Mouse (Mus musculus) intestine, embryonic 15.5 days (tissue): Measurements from ENCODE around the gene Ppp1r13l. TPM values are rescaled to one million over a fixed set of nuclear protein-coding genes. Genes with fewer than 3 reads are reported as not detected.

Source experiments
- ATAC-seq: fragments of 200-750 bp; cut with Nextera tagmentation; 2 replicates; pipeline ENCODE4 v1.8.0; 2017; ENCODE audit warnings: moderate TSS enrichment, moderate library complexity
- H3K27ac ChIP-seq: fragments of 300-500 bp; sonication (generic); 2 replicates; pipeline ENCODE4 v1.5.1; 2015; ENCODE audit warnings: mild to moderate bottlenecking, inconsistent platforms
- H3K27me3 ChIP-seq: fragments of 300-500 bp; sonication (generic); replicated peaks from 2 replicates; pipeline ENCODE4 v1.6.1; 2015; ENCODE audit warnings: inconsistent platforms
- H3K36me3 ChIP-seq: fragments of 300-500 bp; sonication (generic); 2 replicates; pipeline ENCODE4 v1.6.1; 2015; ENCODE audit warnings: inconsistent platforms
- H3K4me1 ChIP-seq: fragments of 300-500 bp; sonication (generic); replicated peaks from 2 replicates; pipeline ENCODE4 v1.6.1; 2015; ENCODE audit warnings: inconsistent platforms
- H3K4me2 ChIP-seq: fragments of 300-500 bp; sonication (generic); replicated peaks from 2 replicates; pipeline ENCODE4 v1.6.1; 2015; ENCODE audit warnings: mild to moderate bottlenecking, inconsistent platforms
- H3K4me3 ChIP-seq: fragments of 300-500 bp; sonication (generic); replicated peaks from 2 replicates; pipeline ENCODE4 v1.5.1; 2015; ENCODE audit warnings: inconsistent platforms
- H3K9ac ChIP-seq: fragments of 300-500 bp; sonication (generic); 2 replicates; pipeline ENCODE4 v1.6.1; 2015; ENCODE audit warnings: inconsistent platforms
- H3K9me3 ChIP-seq: fragments of 300-500 bp; sonication (generic); 2 replicates; pipeline ENCODE4 v1.6.1; 2016; ENCODE audit warnings: inconsistent platforms
- WGBS: fragments of 180-500 bp; shearing (Covaris S2); methylation state at CpG from one replicate; pipeline ENCODE4 v1.1.7; 2015; 5-methylcytosine and 5-hydroxymethylcytosine counted together
- polyA plus RNA-seq: library from polyadenylated mRNA; unstranded; fragments of >200 nt; fragmentation: Nextera tagmentation; extraction: Ambion mirVana; gene quantifications from 2 replicates; pipeline ENCODE4 v1.2.1, GENCODE M21; 2015

Gene Ppp1r13l
- polyA plus RNA-seq, 1 experiment from 2014 or later: 4.8 TPM

DNA sequence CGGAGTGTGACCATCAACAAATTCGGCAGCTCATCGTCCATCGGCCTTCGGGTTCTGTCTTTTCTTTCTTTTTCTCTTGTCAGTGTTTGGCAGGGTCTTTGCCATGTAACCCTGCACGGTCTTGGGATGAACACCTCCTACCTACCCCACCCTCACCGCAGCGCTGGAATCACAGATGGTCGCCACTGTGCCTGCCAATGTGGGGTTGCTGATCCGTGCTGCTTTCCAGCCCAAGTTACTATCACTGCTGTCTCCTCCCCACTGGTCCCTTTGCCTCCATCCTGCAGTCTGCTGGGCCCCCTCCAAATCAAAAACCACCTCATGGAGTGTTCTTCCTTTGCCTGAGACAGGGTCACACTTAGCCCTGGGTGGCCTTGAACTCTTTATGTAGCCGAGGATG lies 35.3 kb upstream of the Ppp1r13l start:
- Histone ChIP-seq H3K9me3 (no peaks in the 10 kb centered on the region), H3K4me2 (no peak overlapping the region), H3K4me3 (no peak overlapping the region), H3K9ac (no peak overlapping the region), H3K4me1 (peaks cover 23% of the 10 kb centered on the region), H3K36me3 (no peaks in the 10 kb centered on the region), H3K27ac (no peak overlapping the region), H3K27me3 (no peaks in the 10 kb centered on the region)
- WGBS: 87% methylated on average over 11 of the region's 11 CpGs
- no peak for ATAC-seq

DNA sequence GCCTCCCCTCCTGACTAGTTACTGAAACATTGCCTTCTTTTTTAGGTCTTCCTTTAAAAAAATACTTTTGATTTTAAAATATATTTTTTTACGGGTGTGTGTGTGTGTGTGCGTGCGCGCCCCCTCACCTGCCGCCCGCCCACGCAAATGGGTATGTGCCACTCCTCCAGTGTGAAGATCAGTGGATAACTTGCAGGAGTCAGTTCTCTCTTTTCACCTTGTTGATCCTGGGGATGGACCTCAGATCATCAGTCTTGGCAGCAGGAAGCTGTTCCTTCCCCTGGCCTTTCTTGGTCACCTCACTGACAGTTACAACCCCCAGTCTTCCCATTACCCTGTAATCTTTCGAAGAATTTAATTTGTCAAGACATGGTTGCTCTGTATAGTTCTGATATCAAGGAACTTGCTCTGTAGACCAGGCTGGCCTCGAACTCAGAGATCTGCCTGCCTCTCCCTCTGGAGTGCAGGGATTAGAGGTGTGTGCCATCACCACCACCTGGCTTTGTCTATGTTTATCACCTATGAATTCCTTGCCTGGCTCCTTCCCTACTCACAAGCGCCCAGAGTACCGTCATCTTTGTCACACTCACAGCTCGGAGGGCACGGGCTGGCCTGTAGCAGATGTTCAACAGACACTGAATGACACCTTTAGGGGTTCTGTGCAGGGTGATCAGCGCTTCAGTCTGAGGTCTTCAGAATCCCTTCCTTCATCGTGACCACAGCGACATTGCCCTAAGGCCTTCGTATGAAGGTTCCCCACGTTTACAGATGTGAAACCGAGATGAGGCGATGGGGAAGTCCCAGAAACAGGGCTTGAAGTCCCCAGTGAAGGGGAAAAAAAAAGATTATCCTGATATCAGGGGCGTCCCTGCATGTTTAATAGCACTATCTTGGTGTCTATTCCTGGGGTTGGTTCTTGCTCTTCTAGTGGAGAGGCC lies 34.0 kb upstream of the Ppp1r13l start:
- Histone ChIP-seq H3K4me1 (peaks cover 17% of the 10 kb centered on the region), H3K4me3 (no peak overlapping the region), H3K4me2 (no peak overlapping the region), H3K36me3 (no peaks in the 10 kb centered on the region), H3K9ac (no peak overlapping the region), H3K9me3 (no peaks in the 10 kb centered on the region), H3K27me3 (no peaks in the 10 kb centered on the region), H3K27ac (no peak overlapping the region)
- ATAC-seq: no peak
- WGBS: 74% methylated on average over 21 of the region's 21 CpGs

DNA sequence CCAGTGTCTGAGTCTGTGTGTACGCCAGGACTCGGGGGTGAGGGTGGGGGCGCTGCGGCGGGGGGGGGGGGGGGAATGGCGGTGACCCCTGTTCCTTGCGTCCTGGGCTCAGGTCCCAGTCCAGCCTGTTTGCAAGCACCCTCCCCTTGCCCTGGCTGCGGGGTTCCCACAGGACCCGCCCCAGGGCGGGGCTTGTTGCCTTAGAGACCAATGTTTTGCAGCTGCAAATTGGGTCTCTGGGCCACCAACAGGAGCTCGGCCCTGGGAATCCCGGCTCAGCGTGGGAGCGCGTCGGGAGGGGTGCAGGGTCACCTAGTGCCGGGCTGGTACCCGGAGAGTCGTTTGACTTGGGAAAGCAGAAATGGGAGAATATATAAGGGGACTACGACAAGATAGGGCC lies 33.2 kb upstream of the Ppp1r13l start:
- H3K4me3 ChIP-seq: peak overlapping the region; percentile 32
- peak overlapping the region; percentile 76 for H3K4me2 ChIP-seq
- peaks cover 17% of the 10 kb centered on the region for H3K4me1 ChIP-seq
- H3K27ac ChIP-seq: peak overlapping the region; percentile 67
- H3K9ac ChIP-seq: peak overlapping the region; percentile 44
- H3K9me3 ChIP-seq: no peaks in the 10 kb centered on the region
- peak; percentile 73 for ATAC-seq
- no peaks in the 10 kb centered on the region for H3K27me3 ChIP-seq
- under 1% methylated on average over 20 of the region's 20 CpGs for WGBS
- no peaks in the 10 kb centered on the region for H3K36me3 ChIP-seq

DNA sequence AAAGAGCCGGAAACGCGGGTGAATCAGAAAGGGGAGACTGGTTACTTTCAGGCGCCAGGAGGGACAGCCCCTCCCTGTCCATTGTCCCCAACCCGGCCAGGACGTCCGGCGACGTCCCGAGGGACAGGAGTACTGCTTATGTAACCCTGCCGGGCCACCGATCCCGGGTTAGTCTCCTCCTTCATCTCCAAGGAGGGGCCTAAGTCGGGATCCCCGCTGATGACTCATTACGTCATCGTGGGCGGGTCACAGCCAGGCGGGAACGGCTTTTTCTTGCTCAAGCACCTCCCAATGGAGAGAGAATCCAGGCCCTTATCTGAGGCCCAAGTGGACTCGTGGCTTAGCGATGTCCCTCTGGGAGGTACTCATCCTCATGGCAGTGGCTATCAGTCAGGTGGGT lies 32.4 kb upstream of the Ppp1r13l start:
- WGBS: under 1% methylated on average over 22 of the region's 22 CpGs
- Histone ChIP-seq H3K4me3 (peak overlapping the region; percentile 32), H3K9me3 (no peaks in the 10 kb centered on the region), H3K4me1 (peaks cover 17% of the 10 kb centered on the region), H3K4me2 (peak overlapping the region; percentile 76), H3K27ac (peak overlapping the region; percentile 67), H3K36me3 (no peaks in the 10 kb centered on the region), H3K9ac (peak overlapping the region; percentile 44), H3K27me3 (no peaks in the 10 kb centered on the region)
- peak; percentile 85 for ATAC-seq

DNA sequence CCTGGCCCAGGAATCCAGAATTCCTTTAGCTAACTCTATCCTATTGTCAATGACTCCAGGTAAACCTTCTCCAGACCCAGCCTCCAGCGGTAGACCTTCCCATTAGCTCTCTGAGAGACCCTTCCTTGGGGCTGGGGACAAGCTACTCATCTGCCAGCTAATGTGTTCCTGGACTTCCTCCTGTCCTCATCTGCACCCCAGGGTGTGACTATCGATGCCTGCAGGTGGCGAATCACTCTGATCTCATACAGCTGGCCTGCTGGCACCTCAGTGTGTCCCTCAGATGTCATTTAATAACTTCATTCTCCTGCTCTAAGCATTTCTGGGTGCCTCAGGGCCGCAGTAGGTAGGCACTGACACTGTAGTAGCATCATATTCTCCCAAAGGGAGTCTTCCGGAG lies 31.8 kb upstream of the Ppp1r13l start:
- no peak overlapping the region for H3K4me3 ChIP-seq
- H3K4me2 ChIP-seq: peak overlapping the region; percentile 76
- no peak for ATAC-seq
- peak overlapping the region; percentile 67; the same call in 1 of the 2 replicates for H3K27ac ChIP-seq
- no peaks in the 10 kb centered on the region for H3K9me3 ChIP-seq
- H3K9ac ChIP-seq: no peak overlapping the region
- H3K36me3 ChIP-seq: no peaks in the 10 kb centered on the region
- WGBS: 77% methylated on average over 5 of the region's 5 CpGs
- peaks cover 17% of the 10 kb centered on the region for H3K4me1 ChIP-seq
- H3K27me3 ChIP-seq: no peaks in the 10 kb centered on the region

DNA sequence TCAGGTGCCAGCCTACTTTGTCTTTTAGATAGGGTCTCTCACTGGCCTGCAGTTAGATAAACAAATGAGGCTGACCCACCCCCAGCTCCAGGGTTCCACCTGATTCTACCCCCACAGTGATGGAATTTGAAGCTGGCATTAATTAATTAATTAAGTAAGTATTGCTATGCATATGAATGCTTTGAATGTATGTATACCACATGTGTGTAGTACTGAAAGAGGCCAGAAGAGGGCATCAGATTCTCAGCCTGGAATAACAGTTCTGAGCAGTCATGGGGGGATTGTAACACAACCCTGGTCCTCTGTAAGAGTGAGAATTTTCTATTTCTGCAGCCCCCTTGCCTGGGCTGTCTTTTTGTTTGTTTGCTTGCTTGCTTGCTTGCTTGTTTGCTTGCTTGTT lies 31.1 kb upstream of the Ppp1r13l start:
- Histone ChIP-seq H3K9ac (no peak overlapping the region), H3K27me3 (no peaks in the 10 kb centered on the region), H3K9me3 (no peaks in the 10 kb centered on the region), H3K4me3 (no peak overlapping the region), H3K4me1 (peaks cover 17% of the 10 kb centered on the region), H3K36me3 (no peaks in the 10 kb centered on the region), H3K27ac (no peak overlapping the region), H3K4me2 (no peak overlapping the region)
- no peak for ATAC-seq

DNA sequence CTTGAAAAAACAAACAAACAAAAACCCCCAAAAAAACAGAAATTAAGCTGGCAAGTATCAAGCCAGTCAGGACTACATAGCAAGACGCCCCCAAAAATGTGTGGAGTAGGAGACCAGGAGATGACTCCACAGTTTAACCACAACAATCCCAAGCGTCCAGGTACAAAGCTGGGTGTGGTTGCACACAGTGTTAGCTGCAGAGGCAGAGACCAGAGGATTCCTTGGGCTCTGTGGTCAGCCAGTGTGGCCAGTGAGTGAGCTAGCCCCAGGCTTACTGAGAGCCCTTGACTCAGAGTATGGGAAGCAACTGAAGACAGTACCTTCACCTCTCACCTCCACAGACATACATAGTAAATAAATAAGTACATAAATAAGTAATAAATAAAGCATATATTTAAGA lies 27.6 kb upstream of the Ppp1r13l start:
- Histone ChIP-seq H3K27me3 (no peaks in the 10 kb centered on the region), H3K36me3 (no peaks in the 10 kb centered on the region), H3K9me3 (no peaks in the 10 kb centered on the region), H3K4me1 (peaks cover 9% of the 10 kb centered on the region), H3K9ac (no peak overlapping the region), H3K27ac (no peak overlapping the region), H3K4me3 (no peak overlapping the region), H3K4me2 (no peak overlapping the region)
- no peak for ATAC-seq
- 64% methylated on average over 2 of the region's 2 CpGs for WGBS

DNA sequence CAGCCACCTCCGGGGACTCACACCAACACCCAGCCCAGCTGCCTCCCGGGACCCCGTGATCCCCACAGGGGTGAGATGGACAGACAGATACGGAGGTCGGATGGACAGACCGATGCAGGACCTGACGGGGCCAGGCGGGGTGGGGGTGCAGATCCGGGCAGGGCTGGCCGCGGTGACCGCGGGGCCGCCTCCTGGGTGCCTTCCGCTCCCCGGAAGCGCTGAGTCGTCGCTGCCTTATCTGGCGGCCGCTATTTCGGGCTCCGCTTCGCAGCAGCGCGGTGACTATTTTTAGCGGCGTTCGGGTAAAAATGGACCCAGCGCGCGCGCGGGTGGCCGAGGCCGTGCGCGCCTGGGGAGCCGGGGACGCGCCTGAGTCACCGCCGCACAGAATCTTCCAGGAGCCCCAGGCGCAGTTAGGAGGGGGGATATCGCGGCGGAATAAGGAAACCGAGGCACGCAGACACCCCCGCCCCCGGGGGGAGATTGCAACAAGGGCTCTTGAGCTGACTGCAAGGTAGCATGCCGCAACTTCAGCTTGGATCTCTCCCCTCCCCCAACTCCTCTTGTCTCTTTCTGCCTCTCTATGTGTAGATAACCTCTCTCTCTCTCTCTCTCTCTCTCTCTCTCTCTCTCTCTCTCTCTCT lies 26.7 kb upstream of the Ppp1r13l start:
- no peaks in the 10 kb centered on the region for H3K27me3 ChIP-seq
- H3K4me3 ChIP-seq: peak overlapping the region; percentile 54
- H3K9ac ChIP-seq: peak overlapping the region; percentile 61
- H3K4me1 ChIP-seq: peaks cover under 1% of the 10 kb centered on the region; the same call in 1 of the 2 replicates
- no peaks in the 10 kb centered on the region for H3K36me3 ChIP-seq
- peak overlapping the region; percentile 78 for H3K4me2 ChIP-seq
- WGBS: under 1% methylated on average over 52 of the region's 52 CpGs
- H3K9me3 ChIP-seq: no peaks in the 10 kb centered on the region
- ATAC-seq: peak; percentile 80
- peak overlapping the region; percentile 59 for H3K27ac ChIP-seq

DNA sequence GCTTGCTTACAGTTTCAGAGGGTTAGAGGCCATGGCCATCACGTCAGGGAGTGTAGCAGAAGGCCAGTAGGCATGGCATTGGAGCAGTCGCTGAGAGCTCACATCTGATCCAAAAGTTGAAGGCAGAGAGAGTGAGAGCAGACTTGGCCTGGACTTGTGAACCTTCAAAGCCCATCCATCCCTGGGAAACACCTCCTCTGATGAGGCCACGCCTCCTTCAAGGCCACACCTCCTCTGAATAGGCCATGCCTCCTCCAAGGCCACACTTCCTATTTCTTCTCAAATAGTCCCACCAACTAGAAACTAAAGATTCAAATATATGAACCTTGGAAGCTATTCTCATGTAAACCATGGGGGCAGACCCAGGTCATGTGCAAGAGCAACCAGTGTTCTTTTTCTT lies 24.0 kb upstream of the Ppp1r13l start:
- H3K4me1 ChIP-seq: no peaks in the 10 kb centered on the region
- no peaks in the 10 kb centered on the region for H3K27me3 ChIP-seq
- H3K9ac ChIP-seq: no peak overlapping the region
- H3K4me3 ChIP-seq: no peak overlapping the region
- 0 out of 2 replicates have a peak, but pooled peaks have one; percentile 31 for ATAC-seq
- no peak overlapping the region for H3K4me2 ChIP-seq
- H3K36me3 ChIP-seq: no peaks in the 10 kb centered on the region
- no peaks in the 10 kb centered on the region for H3K9me3 ChIP-seq
- 52% methylated on average over 3 of the region's 3 CpGs for WGBS
- no peak overlapping the region for H3K27ac ChIP-seq

DNA sequence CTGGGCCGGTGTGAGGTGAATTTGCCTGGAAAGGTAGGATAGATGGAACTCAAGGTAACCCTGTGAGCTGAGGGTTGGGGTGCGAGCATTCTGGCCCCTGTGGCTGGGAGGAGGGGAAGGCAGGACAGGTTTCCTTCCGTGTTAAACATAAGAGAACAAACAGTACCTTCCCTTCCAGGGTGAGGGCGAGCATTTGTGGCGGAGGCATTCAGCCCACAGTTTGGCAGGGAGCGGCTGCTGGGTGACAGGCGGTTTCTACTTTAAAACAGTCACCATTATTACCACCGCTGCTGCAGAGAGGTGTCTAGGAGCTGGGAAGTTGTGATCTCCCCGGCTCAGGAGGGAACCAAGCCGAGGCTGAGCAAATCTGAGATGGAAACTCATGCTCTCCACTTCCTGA lies 22.4 kb upstream of the Ppp1r13l start:
- Histone ChIP-seq H3K9me3 (no peaks in the 10 kb centered on the region), H3K27me3 (no peaks in the 10 kb centered on the region), H3K9ac (no peak overlapping the region), H3K27ac (no peak overlapping the region), H3K36me3 (no peaks in the 10 kb centered on the region), H3K4me3 (no peak overlapping the region), H3K4me1 (peaks cover 12% of the 10 kb centered on the region), H3K4me2 (no peak overlapping the region)
- 58% methylated on average over 10 of the region's 10 CpGs for WGBS
- no peak for ATAC-seq

DNA sequence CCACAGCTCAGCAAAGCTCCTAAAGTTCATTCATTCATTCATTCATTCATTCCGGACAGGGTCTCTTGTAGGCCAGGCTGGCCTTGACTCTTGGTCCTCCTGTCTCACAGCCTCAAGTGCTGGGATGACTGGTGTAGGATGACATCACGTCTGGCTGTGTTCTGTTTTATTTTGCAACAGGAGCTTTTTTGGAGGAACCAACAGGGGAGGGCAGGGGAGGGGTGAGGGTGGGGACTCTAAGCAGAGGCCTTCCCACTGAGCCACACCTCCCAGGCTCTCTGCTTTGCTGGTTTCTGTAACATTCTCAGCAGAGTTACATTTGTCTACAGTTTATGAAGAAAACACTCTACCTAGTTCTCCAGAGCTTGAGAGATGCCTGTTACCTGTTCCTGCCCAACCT lies 21.5 kb upstream of the Ppp1r13l start:
- Histone ChIP-seq H3K27me3 (no peaks in the 10 kb centered on the region), H3K36me3 (no peaks in the 10 kb centered on the region), H3K4me2 (no peak overlapping the region), H3K27ac (no peak overlapping the region), H3K4me3 (no peak overlapping the region), H3K4me1 (peaks cover 17% of the 10 kb centered on the region), H3K9ac (no peak overlapping the region), H3K9me3 (no peaks in the 10 kb centered on the region)
- no peak for ATAC-seq
- 52% methylated on average over 2 of the region's 2 CpGs for WGBS

DNA sequence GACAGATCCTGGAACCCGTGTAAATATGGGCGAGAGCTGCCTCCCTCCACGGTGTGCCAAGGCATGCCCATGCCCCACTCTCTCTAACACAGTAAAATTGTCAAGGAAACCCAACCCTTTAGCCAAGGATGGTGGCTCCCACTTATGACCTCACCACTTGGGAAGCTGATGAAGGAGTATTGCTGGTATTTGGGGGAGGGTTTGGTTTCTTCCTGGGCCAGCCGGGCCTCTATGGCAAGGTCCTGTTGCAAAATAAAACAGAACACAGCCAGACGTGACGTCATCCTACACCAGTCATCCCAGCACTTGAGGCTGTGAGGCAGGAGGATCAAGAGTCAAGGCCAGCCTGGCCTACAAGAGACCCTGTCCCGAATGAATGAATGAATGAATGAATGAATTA lies 21.0 kb upstream of the Ppp1r13l start:
- WGBS: 56% methylated on average over 7 of the region's 7 CpGs
- H3K9ac ChIP-seq: no peak overlapping the region
- no peak overlapping the region for H3K27ac ChIP-seq
- no peaks in the 10 kb centered on the region for H3K9me3 ChIP-seq
- no peak overlapping the region for H3K4me2 ChIP-seq
- no peak overlapping the region for H3K4me3 ChIP-seq
- no peaks in the 10 kb centered on the region for H3K36me3 ChIP-seq
- ATAC-seq: no peak
- peaks cover 21% of the 10 kb centered on the region for H3K4me1 ChIP-seq
- no peaks in the 10 kb centered on the region for H3K27me3 ChIP-seq
